In genomic region chr14:97115918-97116635, GRCm38 (mm10) we compare ENCODE assay signal across 31 mouse cellular contexts.
A peak's percentile ranks its signal among the peaks of the same experiment; 100 is the strongest.
DNase-seq lines count a peak whose midpoint lies in the region; ATAC-seq lines count a peak whose summit lies in the region.
"Had no signal": no experiment of that assay in that cellular context is flagged by ENCODE, and none has a peak within 500 bp of the region (broad histone marks: within the 10 kb centered on the region; RNA-seq: fewer than 3 reads in every experiment).

No protein-coding gene starts in this region.

- no peak overlapping the region for H3K27ac ChIP-seq in limb, embryonic 12.5 days
- H3K27ac ChIP-seq: embryonic facial prominence, embryonic 13.5 days; forebrain, embryonic 10.5 days; forebrain, embryonic 13.5 days; gastrocnemius, adult 2 months; heart, embryonic 15.5 days; hindbrain, embryonic 14.5 days; hindbrain, postnatal 0 days had no signal

- H3K4me2 ChIP-seq in limb, embryonic 12.5 days: no peak overlapping the region
- H3K4me2 ChIP-seq: embryonic facial prominence, embryonic 13.5 days; forebrain, embryonic 13.5 days; heart, embryonic 12.5 days; heart, embryonic 15.5 days; hindbrain, embryonic 14.5 days had no signal

- H3K4me1 ChIP-seq in limb, embryonic 12.5 days (replicated peaks): peaks cover 14% of the 10 kb centered on the region; the same call in 1 of the 2 replicates
- H3K4me1 ChIP-seq: embryonic facial prominence, embryonic 13.5 days; forebrain, embryonic 10.5 days; forebrain, embryonic 13.5 days; heart, embryonic 12.5 days; heart, embryonic 15.5 days had no signal

- intact Hi-C loops in left cerebral cortex, postnatal 10 days (cut with DNase I): no loop called here

- H3K4me3 ChIP-seq in limb, embryonic 12.5 days (replicated peaks): no peak overlapping the region
- H3K4me3 ChIP-seq: embryonic facial prominence, embryonic 13.5 days; forebrain, embryonic 10.5 days; forebrain, embryonic 13.5 days; gastrocnemius, adult 2 months; heart, embryonic 12.5 days; heart, embryonic 15.5 days had no signal

- no peaks in the 10 kb centered on the region for H3K9me3 ChIP-seq in limb, embryonic 12.5 days
- H3K9me3 ChIP-seq: embryonic facial prominence, embryonic 13.5 days; forebrain, embryonic 10.5 days; forebrain, embryonic 13.5 days; heart, embryonic 12.5 days; heart, embryonic 15.5 days had no signal

- H3K9ac ChIP-seq in limb, embryonic 12.5 days (replicated peaks): no peak overlapping the region
- H3K9ac ChIP-seq: embryonic facial prominence, embryonic 13.5 days; forebrain, embryonic 13.5 days; heart, embryonic 12.5 days; heart, embryonic 15.5 days; hindbrain, embryonic 14.5 days had no signal

- DNase-seq in embryo, embryonic 10.5 days (ENCODE audit: low spot score): peak; percentile 8
- DNase-seq in embryo, embryonic 11 days: no peak
- peak; percentile 1 for DNase-seq in A20 (ENCODE audit: low read depth, low spot score)
- DNase-seq in mesoderm, embryonic 11.5 days (ENCODE audit: low read depth, low spot score): peak; percentile 12
- no peak for DNase-seq in c-Kit-positive CD71-positive TER-119-positive erythroid progenitor cells, embryonic 14.5 days (ENCODE audit: low spot score)
- DNase-seq in left cerebral cortex, postnatal 10 days (ENCODE audit: extremely low spot score in 1 of 2, low spot score in 2 of 2): no peak
- DNase-seq: adrenal gland, postnatal 10 days; adrenal gland, postnatal 36 days; B cell, adult 2 months; cerebellum, adult 11 months; cerebellum, adult 2 months; cerebellum, adult 9-11 months; cerebellum, postnatal 25 days; gastrocnemius, adult 2 months; gastrocnemius, postnatal 14 days; heart, adult 18-20 months; heart, postnatal 14 days; heart, postnatal 4 days had no signal

- peak; percentile 83 for ATAC-seq in limb, embryonic 12.5 days (ENCODE audit: insufficient number of reproducible peaks, insufficient read depth, low FRiP score, low TSS enrichment, low read depth)
- ATAC-seq: forebrain, embryonic 13.5 days; forebrain, embryonic 16.5 days; hindbrain, postnatal 0 days; inflammation-experienced regulatory T-cells, adult 6 months; Patski had no signal

- H3K27me3 ChIP-seq in limb, embryonic 12.5 days: no peaks in the 10 kb centered on the region
- H3K27me3 ChIP-seq: CH12.LX; embryonic facial prominence, embryonic 13.5 days; forebrain, embryonic 13.5 days; heart, embryonic 12.5 days; heart, embryonic 15.5 days; Patski had no signal

- no peaks in the 10 kb centered on the region for H3K36me3 ChIP-seq in limb, embryonic 12.5 days
- H3K36me3 ChIP-seq: embryonic facial prominence, embryonic 13.5 days; forebrain, embryonic 10.5 days; G1E; heart, embryonic 12.5 days; heart, embryonic 15.5 days had no signal

- WGBS in limb, embryonic 12.5 days: 51% methylated on average over 8 of the region's 8 CpGs

Comparison
In these comparisons a context has a peak if more than half of its experiments do, and no peak if none do; other contexts are left out.
1. DNase-seq: peak in embryo, embryonic 10.5 days (single experiment), A20 (single experiment) and mesoderm, embryonic 11.5 days (single experiment); none in embryo, embryonic 11 days (single experiment), c-Kit-positive CD71-positive TER-119-positive erythroid progenitor cells, embryonic 14.5 days (single experiment) and left cerebral cortex, postnatal 10 days (0 of 2).